ENCODE assay signal across 19 mouse cellular contexts in the genomic region with DNA sequence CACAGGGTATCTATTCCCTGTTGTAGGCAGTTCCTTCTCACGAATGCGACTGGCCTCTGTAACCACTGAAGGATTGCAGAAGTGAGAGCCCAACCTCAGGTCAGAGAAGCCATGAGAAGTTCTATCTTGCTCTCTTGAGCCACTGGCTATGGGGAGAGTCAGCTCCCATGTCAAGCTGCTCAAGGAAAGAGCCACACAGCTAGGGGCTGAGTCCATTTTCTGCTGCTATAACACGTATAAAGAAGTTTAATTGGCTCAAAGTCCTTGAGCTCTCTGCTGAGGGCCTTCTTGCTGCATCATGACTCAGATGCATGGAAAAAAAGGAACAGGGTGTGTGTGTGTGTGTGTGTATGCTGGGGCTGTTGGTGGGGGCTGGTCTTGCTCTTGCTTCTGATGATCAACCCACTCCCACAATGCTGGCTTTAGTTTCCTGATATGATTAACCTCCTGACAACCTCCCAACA. TPM values are rescaled to one million over a fixed set of nuclear protein-coding genes. Genes with fewer than 3 reads are reported as not detected.
A peak's percentile ranks its signal among the peaks of the same experiment; 100 is the strongest.
DNase-seq lines count a peak whose midpoint lies in the region; ATAC-seq and TF ChIP-seq lines count a peak whose summit lies in the region.
"Had no signal": no experiment of that assay in that cellular context is flagged by ENCODE, and none has a peak within 500 bp of the region (broad histone marks: within the 10 kb centered on the region; RNA-seq: fewer than 3 reads in every experiment).

No protein-coding gene starts in this region.

- no peaks in the 10 kb centered on the region for H3K9me3 ChIP-seq in lung, postnatal 0 days (ENCODE audit: low read length)
- no peaks in the 10 kb centered on the region for H3K9me3 ChIP-seq in liver, embryonic 15.5 days (replicated peaks)
- no peaks in the 10 kb centered on the region for H3K9me3 ChIP-seq in stomach, embryonic 14.5 days (ENCODE audit: control insufficient read depth, low read depth, low read length)
- H3K9me3 ChIP-seq: embryonic facial prominence, embryonic 13.5 days; forebrain, embryonic 12.5 days; neural tube, embryonic 12.5 days had no signal

- no peak for TF ChIP-seq CTCF in lung, postnatal 0 days (IDR thresholded peaks at IDR 0.05)

- peak; percentile 15 for DNase-seq in adrenal gland, postnatal 10 days
- DNase-seq in adrenal gland, postnatal 25 days, result no peak
- DNase-seq in lung, postnatal 0 days (ENCODE audit: low spot score), result peak; percentile 11
- DNase-seq in lung, adult 18-20 months, result no peak
- DNase-seq in retina, embryonic 14.5 days (ENCODE audit: low spot score), result no peak
- DNase-seq: B cell, adult 2 months; cerebellum, postnatal 25 days; kidney, adult 11 months; retina, postnatal 1 day; thymus, adult 2 months had no signal

- no peak for ATAC-seq in lung, postnatal 0 days
- no peak for ATAC-seq in liver, embryonic 15.5 days (ENCODE audit: insufficient read depth)
- 0 out of 2 replicates have a peak, but pooled peaks have one; percentile 28 for ATAC-seq in stomach, embryonic 14.5 days (ENCODE audit: insufficient number of reproducible peaks, insufficient read depth, low FRiP score, low read depth)
- no peak for ATAC-seq in erythroblast, adult 5-6 weeks (replicated peaks; ENCODE audit: low FRiP score, poor library complexity, severe bottlenecking)
- ATAC-seq: midbrain, embryonic 16.5 days had no signal

- no peak overlapping the region for H3K4me3 ChIP-seq in lung, postnatal 0 days (ENCODE audit: low read depth, low read length)
- no peak overlapping the region for H3K4me3 ChIP-seq in liver, embryonic 15.5 days (replicated peaks)
- H3K4me3 ChIP-seq in stomach, embryonic 14.5 days (ENCODE audit: low read depth, low read length), result no peak overlapping the region
- H3K4me3 ChIP-seq: embryonic facial prominence, embryonic 13.5 days; forebrain, embryonic 12.5 days; neural tube, embryonic 12.5 days had no signal

- no peaks in the 10 kb centered on the region for H3K27me3 ChIP-seq in lung, postnatal 0 days (replicated peaks; ENCODE audit: insufficient read depth, low read length)
- no peaks in the 10 kb centered on the region for H3K27me3 ChIP-seq in liver, embryonic 15.5 days
- H3K27me3 ChIP-seq in stomach, embryonic 14.5 days (ENCODE audit: control insufficient read depth, insufficient read depth, low read length), result no peaks in the 10 kb centered on the region
- H3K27me3 ChIP-seq: embryonic facial prominence, embryonic 13.5 days; forebrain, embryonic 12.5 days; neural tube, embryonic 12.5 days had no signal

- no peak overlapping the region for H3K9ac ChIP-seq in lung, postnatal 0 days (replicated peaks; ENCODE audit: low read depth)
- H3K9ac ChIP-seq in liver, embryonic 15.5 days, result no peak overlapping the region
- no peak overlapping the region for H3K9ac ChIP-seq in stomach, embryonic 14.5 days (replicated peaks; ENCODE audit: low read depth, low read length)
- H3K9ac ChIP-seq: embryonic facial prominence, embryonic 13.5 days; forebrain, embryonic 12.5 days; liver, embryonic 14.5 days; neural tube, embryonic 12.5 days had no signal

- no peak overlapping the region for H3K27ac ChIP-seq in lung, postnatal 0 days (ENCODE audit: low read length)
- H3K27ac ChIP-seq in liver, embryonic 15.5 days (replicated peaks), result peak overlapping the region; percentile 70
- no peak overlapping the region for H3K27ac ChIP-seq in stomach, embryonic 14.5 days (ENCODE audit: low read length)
- H3K27ac ChIP-seq: embryonic facial prominence, embryonic 13.5 days; forebrain, embryonic 12.5 days; liver, embryonic 14.5 days; neural tube, embryonic 12.5 days had no signal

- WGBS in lung, postnatal 0 days, result 76% methylated on average over 3 of the region's 3 CpGs
- 21% methylated on average over 3 of the region's 3 CpGs for WGBS in liver, embryonic 15.5 days (ENCODE audit: insufficient replicate concordance)
- 76% methylated on average over 3 of the region's 3 CpGs for WGBS in stomach, embryonic 14.5 days

- H3K36me3 ChIP-seq in lung, postnatal 0 days (ENCODE audit: insufficient read depth, low read length), result no peaks in the 10 kb centered on the region
- no peaks in the 10 kb centered on the region for H3K36me3 ChIP-seq in liver, embryonic 15.5 days (replicated peaks)
- H3K36me3 ChIP-seq in stomach, embryonic 14.5 days (ENCODE audit: control insufficient read depth, insufficient read depth, low read length), result no peaks in the 10 kb centered on the region
- H3K36me3 ChIP-seq: embryonic facial prominence, embryonic 13.5 days; forebrain, embryonic 12.5 days; neural tube, embryonic 12.5 days had no signal

- H3K4me2 ChIP-seq in lung, postnatal 0 days (replicated peaks; ENCODE audit: low read depth, low read length), result no peak overlapping the region
- no peak overlapping the region for H3K4me2 ChIP-seq in liver, embryonic 15.5 days
- no peak overlapping the region for H3K4me2 ChIP-seq in stomach, embryonic 14.5 days (replicated peaks; ENCODE audit: low read depth, low read length)
- H3K4me2 ChIP-seq: embryonic facial prominence, embryonic 13.5 days; forebrain, embryonic 12.5 days; heart, embryonic 11.5 days; neural tube, embryonic 12.5 days had no signal

- no peaks in the 10 kb centered on the region for H3K4me1 ChIP-seq in lung, postnatal 0 days (ENCODE audit: insufficient read depth, low read depth, low read length)
- peaks cover 28% of the 10 kb centered on the region for H3K4me1 ChIP-seq in liver, embryonic 15.5 days (replicated peaks)
- no peaks in the 10 kb centered on the region for H3K4me1 ChIP-seq in stomach, embryonic 14.5 days (ENCODE audit: control insufficient read depth, insufficient read depth, low read length)
- H3K4me1 ChIP-seq: embryonic facial prominence, embryonic 13.5 days; forebrain, embryonic 12.5 days; neural tube, embryonic 12.5 days had no signal

- no peak for TF ChIP-seq EP300 in lung, postnatal 0 days (IDR thresholded peaks at IDR 0.05)

RNA-seq across cellular contexts. Expression of gene Ahcy, which starts 26.5 kb away (rescaled TPM):
- 10 to 100 TPM; 57.4 to 91.2 TPM for total RNA-seq in adrenal gland, postnatal 10 days (2021)
- 42.0 and 52.2 TPM in 2 replicates for total RNA-seq in adrenal gland, postnatal 25 days (2021)
- polyA plus RNA-seq in lung, postnatal 0 days (2015; fragmentation: Nextera tagmentation; extraction: Ambion mirVana), result 13.3 and 14.4 TPM in 2 replicates
- polyA plus RNA-seq in liver, embryonic 15.5 days (2015; fragmentation: Nextera tagmentation; extraction: Ambion mirVana), result 63.1 and 74.4 TPM in 2 replicates
- 71.9 and 78.9 TPM in 2 replicates for polyA plus RNA-seq in stomach, embryonic 14.5 days (2014; fragmentation: Nextera tagmentation; extraction: Ambion mirVana)
- 19.2 and 24.2 TPM in 2 replicates for total RNA-seq in erythroblast, adult 5-6 weeks (2015; ENCODE audit: low replicate concordance)
- 10.6 and 10.9 TPM in 2 replicates for total RNA-seq in erythroblast, adult 5-6 weeks (2017; ENCODE audit: low replicate concordance)

RNA-seq across cellular contexts. Expression of gene Itch, which starts 32.5 kb away (rescaled TPM):
- total RNA-seq in adrenal gland, postnatal 10 days (2021), result 10 to 100 TPM; 45.2 to 48.1 TPM
- total RNA-seq in adrenal gland, postnatal 25 days (2021), result 49.8 and 53.0 TPM in 2 replicates
- 24.9 and 30.3 TPM in 2 replicates for polyA plus RNA-seq in lung, postnatal 0 days (2015; fragmentation: Nextera tagmentation; extraction: Ambion mirVana)
- 16.0 and 17.2 TPM in 2 replicates for polyA plus RNA-seq in liver, embryonic 15.5 days (2015; fragmentation: Nextera tagmentation; extraction: Ambion mirVana)
- polyA plus RNA-seq in stomach, embryonic 14.5 days (2014; fragmentation: Nextera tagmentation; extraction: Ambion mirVana), result 58.4 and 62.2 TPM in 2 replicates
- total RNA-seq in erythroblast, adult 5-6 weeks (2015; ENCODE audit: low replicate concordance), result 15.9 and 25.3 TPM in 2 replicates
- total RNA-seq in erythroblast, adult 5-6 weeks (2017; ENCODE audit: low replicate concordance), result 25.4 and 33.2 TPM in 2 replicates

Comparison
In these comparisons a context has a peak if more than half of its experiments do, and no peak if none do; other contexts are left out.
1. DNase-seq: peak in adrenal gland, postnatal 10 days (single experiment) and lung, postnatal 0 days (single experiment); none in adrenal gland, postnatal 25 days (single experiment), lung, adult 18-20 months (0 of 2) and retina, embryonic 14.5 days (single experiment).